In the genomic region with DNA sequence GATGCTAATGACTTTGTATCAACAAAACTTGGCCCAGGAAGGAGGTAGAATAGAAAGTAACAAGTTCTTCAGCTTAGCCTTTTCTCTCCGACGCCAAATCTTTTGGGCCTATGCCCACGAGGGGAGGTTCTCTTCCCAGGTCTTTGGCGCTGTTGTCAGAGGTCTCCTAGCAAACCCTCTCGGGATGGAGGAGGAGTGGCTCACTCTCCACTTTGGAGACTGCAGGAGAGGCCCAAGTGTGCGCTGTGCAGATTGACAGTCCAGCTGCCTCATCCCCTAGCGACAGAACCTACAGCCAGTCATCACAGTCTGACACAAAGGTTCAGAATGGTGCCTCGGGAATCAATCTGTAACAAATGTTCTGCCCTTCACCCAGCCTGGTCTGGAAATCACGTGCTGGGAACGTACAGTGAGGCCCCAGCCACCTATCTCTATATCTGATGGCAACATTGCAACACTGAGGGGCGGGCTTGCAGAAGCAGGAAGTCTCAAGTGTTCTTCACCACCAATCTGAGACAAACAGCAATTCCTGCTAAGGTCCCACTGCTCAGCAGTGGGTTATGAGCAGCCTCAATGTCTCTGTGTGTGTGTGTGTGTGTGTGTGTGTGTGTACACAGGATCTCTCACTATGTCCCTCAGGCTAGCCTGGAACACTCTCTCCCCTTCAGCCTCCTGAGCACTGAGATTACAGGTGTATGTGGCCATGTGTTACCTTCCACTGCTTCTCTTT, we compare ENCODE assay signal across 8 mouse cellular contexts. TPM values are rescaled to one million over a fixed set of nuclear protein-coding genes. Genes with fewer than 3 reads are reported as not detected.
DNase-seq lines count a peak whose midpoint lies in the region; ATAC-seq and TF ChIP-seq lines count a peak whose summit lies in the region.

No protein-coding gene starts in this region.

- no peak overlapping the region for H3K4me3 ChIP-seq in heart, embryonic 11.5 days (ENCODE audit: low read depth, low read length)
- no peak overlapping the region for H3K4me3 ChIP-seq in liver, adult 2 months (ENCODE audit: insufficient read depth, low read depth, low read length)
- no peak overlapping the region for H3K4me3 ChIP-seq in midbrain, embryonic 16.5 days (ENCODE audit: low read depth, low read length)

- TF ChIP-seq POLR2A in liver, adult 2 months (IDR thresholded peaks at IDR 0.05; ENCODE audit: extremely low read depth, insufficient read depth, low read length), result no peak

- H3K27ac ChIP-seq in heart, embryonic 11.5 days (ENCODE audit: low read depth, low read length), result no peak overlapping the region
- H3K27ac ChIP-seq in liver, adult 2 months (replicated peaks; ENCODE audit: insufficient read depth, low read depth, low read length), result peak overlapping the region; percentile 51
- H3K27ac ChIP-seq in midbrain, embryonic 16.5 days (ENCODE audit: low read length), result no peak overlapping the region

- TF ChIP-seq CTCF in liver, adult 2 months (IDR thresholded peaks at IDR 0.05; ENCODE audit: low read depth, low read length), result no peak

- ATAC-seq in heart, embryonic 11.5 days (replicated peaks; ENCODE audit: insufficient number of reproducible peaks, low FRiP score, low TSS enrichment), result 0 out of 2 replicates have a peak, but pooled peaks have one; percentile 22
- peak; percentile 30; the same call in 1 of the 2 replicates for ATAC-seq in midbrain, embryonic 16.5 days

- peak overlapping the region; percentile 46 for H3K4me2 ChIP-seq in heart, embryonic 11.5 days
- no peak overlapping the region for H3K4me2 ChIP-seq in midbrain, embryonic 16.5 days (ENCODE audit: low read length)

- intact Hi-C loops in gastrocnemius, postnatal 36 days (cut with DNase I), result no loop called here
- intact Hi-C loops in left cerebral cortex, postnatal 36 days (cut with DNase I), result loop anchor here (10.0 kb wide), 1 partner anchor 708 kb away; no protein-coding TSS in a partner anchor

- no peak overlapping the region for H3K9ac ChIP-seq in heart, embryonic 11.5 days (ENCODE audit: low read depth, low read length)
- peak overlapping the region; percentile 22; the same call in 1 of the 2 replicates for H3K9ac ChIP-seq in liver, adult 2 months (ENCODE audit: low read depth, low read length)
- H3K9ac ChIP-seq in midbrain, embryonic 16.5 days (ENCODE audit: low read depth, low read length), result no peak overlapping the region

- no peaks in the 10 kb centered on the region for H3K27me3 ChIP-seq in heart, embryonic 11.5 days (ENCODE audit: control insufficient read depth, insufficient read depth, low read length)
- H3K27me3 ChIP-seq in liver, adult 2 months (ENCODE audit: control insufficient read depth, insufficient read depth, low read length), result no peaks in the 10 kb centered on the region
- no peaks in the 10 kb centered on the region for H3K27me3 ChIP-seq in midbrain, embryonic 16.5 days (ENCODE audit: control insufficient read depth, insufficient read depth, low read depth, low read length)

- no peaks in the 10 kb centered on the region for H3K36me3 ChIP-seq in heart, embryonic 11.5 days (ENCODE audit: control insufficient read depth, insufficient read depth, low read length)
- no peaks in the 10 kb centered on the region for H3K36me3 ChIP-seq in liver, adult 2 months (ENCODE audit: control insufficient read depth, insufficient read depth, low read length)
- H3K36me3 ChIP-seq in midbrain, embryonic 16.5 days (ENCODE audit: control insufficient read depth, insufficient read depth, low read length), result no peaks in the 10 kb centered on the region

- H3K4me1 ChIP-seq in heart, embryonic 11.5 days (ENCODE audit: control insufficient read depth, insufficient read depth, low read length), result peaks cover 51% of the 10 kb centered on the region
- H3K4me1 ChIP-seq in liver, adult 2 months (ENCODE audit: control insufficient read depth, insufficient read depth, low read length), result peaks cover 26% of the 10 kb centered on the region
- peaks cover 41% of the 10 kb centered on the region for H3K4me1 ChIP-seq in midbrain, embryonic 16.5 days (ENCODE audit: control insufficient read depth, insufficient read depth, low read length)

- 45% methylated on average over 11 of the region's 11 CpGs for WGBS in heart, embryonic 11.5 days (ENCODE audit: insufficient replicate concordance)
- 5% methylated on average over 11 of the region's 11 CpGs for WGBS in liver, adult 2 months
- WGBS in midbrain, embryonic 16.5 days, result 57% methylated on average over 11 of the region's 11 CpGs

- H3K79me2 ChIP-seq in liver, adult 2 months (ENCODE audit: control insufficient read depth, insufficient read depth, low read length), result peaks cover 59% of the 10 kb centered on the region

- H3K9me3 ChIP-seq in heart, embryonic 11.5 days (replicated peaks; ENCODE audit: control insufficient read depth, low read length), result no peaks in the 10 kb centered on the region
- H3K9me3 ChIP-seq in midbrain, embryonic 16.5 days (replicated peaks; ENCODE audit: control insufficient read depth, low read length, poor library complexity, severe bottlenecking), result no peaks in the 10 kb centered on the region

- DNase-seq in gastrocnemius, postnatal 25 days, result peak; percentile 37
- DNase-seq in gastrocnemius, postnatal 36 days, result no peak
- peak; percentile 49 for DNase-seq in MN1 (ENCODE audit: low spot score)
- peak; percentile 71 for DNase-seq in liver, adult 2 months (ENCODE audit: extremely low read depth, low read depth, low spot score)
- no peak for DNase-seq in left cerebral cortex, postnatal 36 days (ENCODE audit: low spot score in 2 of 2)
- no peak for DNase-seq in adipocyte (ENCODE audit: low spot score)

RNA-seq across cellular contexts. Expression of gene Map3k1, which starts 12.4 kb away (rescaled TPM):
- 1 to 10 TPM; 8.0 to 9.3 TPM for total RNA-seq in gastrocnemius, postnatal 25 days (2021)
- 1 to 10 TPM; 7.9 to 8.2 TPM for total RNA-seq in gastrocnemius, postnatal 36 days (2021)
- polyA plus RNA-seq in heart, embryonic 11.5 days (2014; fragmentation: Nextera tagmentation; extraction: Ambion mirVana), result 15.8 and 19.3 TPM in 2 replicates
- total RNA-seq in liver, adult 2 months (2014; rRNA removed), result 7.9 and 8.7 TPM in 2 replicates
- polyA plus RNA-seq in liver, adult 2 months (2012; rRNA removed), result 4.5 and 4.6 TPM in 2 replicates
- 10.5 and 12.4 TPM in 2 replicates for polyA plus RNA-seq in midbrain, embryonic 16.5 days (2015; fragmentation: Nextera tagmentation; extraction: Ambion mirVana)
- 10 to 100 TPM in 1 of 2 experiments, 1 to 10 TPM in 1; 8.3 to 13.1 TPM for total RNA-seq in left cerebral cortex, postnatal 36 days (2021)

Comparison
In these comparisons a context has a peak if more than half of its experiments do, and no peak if none do; other contexts are left out.
1. DNase-seq: peak in gastrocnemius, postnatal 25 days (single experiment), MN1 (single experiment) and liver, adult 2 months (single experiment); none in gastrocnemius, postnatal 36 days (0 of 2), left cerebral cortex, postnatal 36 days (0 of 2) and adipocyte (single experiment).